Mouse (Mus musculus) CH12.LX (cell line): ENCODE measurements at regions not wholly inside any gene's neighbourhood (a gene's known extent, or its start where the extent isn't known, plus 50 kb on each side); places are given as distances from the start of the nearest gene placed in this dataset.

Experiments
- CTCF ChIP-seq, 2 experiments: IDR thresholded peaks in 1 of 2; conservative IDR thresholded peaks in 1 of 2; 2 replicates each; pipeline ENCODE4 v1.5.1; 2011 to 2012; ENCODE audit warnings: low read depth in 2 of 2, low read length in 2 of 2, improper control_type of control experiment in 1 of 2, inconsistent platforms in 1 of 2, mild to moderate bottlenecking in 1 of 2, moderate library complexity in 1 of 2
- EP300 ChIP-seq: IDR thresholded peaks from 2 replicates; pipeline ENCODE4 v1.6.1; 2011; ENCODE audit warnings: low read length, improper control_type of control experiment
- ETS1 ChIP-seq: conservative IDR thresholded peaks from 2 replicates; pipeline ENCODE4 v1.6.1; 2012; ENCODE audit warnings: low read depth, mild to moderate bottlenecking, inconsistent platforms, low read length, improper control_type of control experiment, moderate library complexity
- MEF2A ChIP-seq: IDR thresholded peaks from 2 replicates; pipeline ENCODE4 v1.6.1; 2014; ENCODE audit warnings: low read depth, mild to moderate bottlenecking, inconsistent platforms, low read length, improper control_type of control experiment, borderline replicate concordance
- PAX5 ChIP-seq: IDR thresholded peaks from 2 replicates; pipeline ENCODE4 v1.6.1; 2012; ENCODE audit warnings: low read length, inconsistent platforms, mixed read lengths
- POLR2A ChIP-seq: IDR thresholded peaks from 2 replicates; pipeline ENCODE4 v1.6.1; 2011; ENCODE audit warnings: low read depth, mild to moderate bottlenecking, improper control_type of control experiment, low read length
- RAD21 ChIP-seq: IDR thresholded peaks from 2 replicates; pipeline ENCODE4 v1.6.1; 2011; ENCODE audit warnings: low read depth, mild to moderate bottlenecking, low read length, improper control_type of control experiment, moderate library complexity
- RCOR1 ChIP-seq: conservative IDR thresholded peaks from 2 replicates; pipeline ENCODE4 v1.6.1; 2012; ENCODE audit warnings: low read depth, mild to moderate bottlenecking, inconsistent platforms, low read length, improper control_type of control experiment
- ZNF384 ChIP-seq: IDR thresholded peaks from 2 replicates; pipeline ENCODE4 v1.6.1; 2012; ENCODE audit warnings: low read depth, low read length, improper control_type of control experiment, inconsistent platforms

GRCm38 (mm10) chr2:131801212-131801611, 58.3 kb downstream of the Erv3 start:
- TF ChIP-seq ETS1 (no peak), CTCF (conservative IDR thresholded peaks at IDR 0.05 in 1 of 2, IDR thresholded peaks at IDR 0.05 in 1 of 2; ENCODE audit: low read depth in 2 of 2, low read length in 2 of 2) (no peak), MEF2A (no peak), EP300 (no peak), RAD21 (no peak), POLR2A (no peak), ZNF384 (no peak), PAX5 (no peak), RCOR1 (no peak)
